Mouse (Mus musculus) CD8-positive naive resting alpha-beta T cell, adult 2 months (primary cell): ENCODE data around the gene Rgs12.

ENCODE experiments used
- DNase-seq, 2 experiments: peaks; one replicate each; pipeline ENCODE4 v3.0.0; 2022; ENCODE audit warnings: low read depth in 2 of 2, low spot score in 2 of 2

The Rgs12 gene

GRCm38 (mm10) chr5:35070953-35071352 is 121.7 kb downstream of the Rgs12 start:
- DNase-seq = no peak

- no peak for DNase-seq
Observed at GRCm38 (mm10) chr5:35071855-35072254, 122.6 kb downstream of the Rgs12 start.

GRCm38 (mm10) chr5:35073235-35073634 is 124.0 kb downstream of the Rgs12 start:
- DNase-seq = no peak

GRCm38 (mm10) chr5:35073992-35074391 is 124.7 kb downstream of the Rgs12 start:
- DNase-seq = no peak

DNA sequence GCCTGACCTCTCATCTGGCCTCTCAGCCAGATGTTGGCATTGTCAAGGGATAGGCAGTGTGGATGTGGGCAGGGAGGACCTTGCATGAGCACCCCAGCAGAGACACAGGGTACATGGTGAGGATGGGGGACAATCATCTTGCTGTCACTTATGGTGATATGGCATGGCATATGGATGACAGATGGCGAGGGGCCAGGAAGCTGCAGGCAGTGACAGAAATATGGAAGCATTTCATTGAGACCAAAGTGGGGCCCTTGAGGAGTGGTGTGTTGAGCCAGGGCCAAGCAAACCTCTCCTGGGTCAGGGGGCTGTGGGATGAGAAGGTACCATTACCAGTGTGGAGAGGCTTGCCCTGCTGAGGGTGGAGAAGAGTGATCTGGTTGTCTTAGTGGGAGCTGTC is 127.1 kb downstream of the Rgs12 start:
- no peak for DNase-seq

GRCm38 (mm10) chr5:35079101-35079500 is 129.9 kb downstream of the Rgs12 start:
- no peak for DNase-seq

GRCm38 (mm10) chr5:35084913-35085312 is 135.7 kb downstream of the Rgs12 start:
- no peak for DNase-seq

GRCm38 (mm10) chr5:35088785-35089613 is 139.8 kb downstream of the Rgs12 start:
- peak; percentile 43 to 51 for DNase-seq
